Mouse (Mus musculus) cortical plate, adult 2 months (tissue): ENCODE measurements around the gene Rev1.

ENCODE experiments used
- CTCF ChIP-seq: fragments of 200-500 bp; IDR thresholded peaks from 2 replicates; pipeline ENCODE4 v1.5.1; 2011; ENCODE audit warnings: mild to moderate bottlenecking, control low read depth, low read length; ENCODE audit not compliant: insufficient read depth; ENCODE audit errors: extremely low read depth
- POLR2A ChIP-seq: fragments of 200-500 bp; IDR thresholded peaks from 2 replicates; pipeline ENCODE4 v1.6.1; 2011; ENCODE audit warnings: mild to moderate bottlenecking, low read length, control low read depth; ENCODE audit not compliant: insufficient read depth; ENCODE audit errors: extremely low read depth

DNA sequence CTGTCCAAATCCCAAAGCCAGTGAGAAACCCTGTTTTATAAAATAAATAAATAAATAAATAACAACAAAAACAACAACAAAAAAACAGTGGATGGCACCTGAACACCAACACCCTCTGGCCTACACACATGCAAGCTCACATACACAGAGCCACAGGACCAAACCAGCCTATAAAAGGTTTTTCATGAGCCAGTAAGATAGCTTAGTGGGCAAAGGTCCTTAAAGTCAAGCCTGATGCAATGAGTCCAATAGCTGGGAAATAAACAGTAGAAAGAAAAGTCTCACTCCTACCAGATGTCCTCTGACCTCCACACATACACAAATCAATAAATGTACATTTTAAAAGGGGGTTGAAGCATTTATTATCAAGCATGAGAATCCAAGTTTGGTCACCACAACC, 5.3 kb downstream of the Rev1 start:
- no peak for TF ChIP-seq CTCF
- no peak for TF ChIP-seq POLR2A
